Mouse (Mus musculus) urinary bladder, postnatal 36 days (tissue): ENCODE measurements at regions not wholly inside any gene's neighbourhood (a gene's known extent, or its start where the extent isn't known, plus 50 kb on each side); places are given as distances from the start of the nearest gene placed in this dataset.

Experiments used
- DNase-seq, 2 experiments: peaks; one replicate each; pipeline ENCODE4 v3.0.0; 2022; ENCODE audit warnings: low spot score in 2 of 2, mixed read lengths in 1 of 2

- DNase-seq = no peak
These were observed 214.9 kb upstream of the Tnp1 start for GRCm38 (mm10) chr1:73230611-73231010.

GRCm38 (mm10) chr1:73227246-73227645, 211.5 kb upstream of the Tnp1 start:
- no peak for DNase-seq

GRCm38 (mm10) chr1:73221863-73222262, 206.2 kb upstream of the Tnp1 start:
- no peak for DNase-seq

GRCm38 (mm10) chr1:73214305-73214946, 198.7 kb upstream of the Tnp1 start:
- DNase-seq = no peak

- no peak for DNase-seq
These were observed 191.7 kb upstream of the Tnp1 start for GRCm38 (mm10) chr1:73207421-73207820.

GRCm38 (mm10) chr1:73205788-73206187, 190.1 kb upstream of the Tnp1 start:
- no peak for DNase-seq

- DNase-seq = no peak
These were observed 184.4 kb upstream of the Tnp1 start for GRCm38 (mm10) chr1:73200112-73200511.

- no peak for DNase-seq
These were observed 175.1 kb upstream of the Tnp1 start for GRCm38 (mm10) chr1:73190832-73191231.

- no peak for DNase-seq
These were observed 173.1 kb upstream of the Tnp1 start for GRCm38 (mm10) chr1:73188796-73189195.

GRCm38 (mm10) chr1:73184477-73184876, 168.8 kb upstream of the Tnp1 start:
- DNase-seq = no peak

GRCm38 (mm10) chr1:73178810-73179209, 163.1 kb upstream of the Tnp1 start:
- no peak for DNase-seq

GRCm38 (mm10) chr1:73177076-73177475, 161.4 kb upstream of the Tnp1 start:
- no peak for DNase-seq

- no peak for DNase-seq
These were observed 154.9 kb upstream of the Tnp1 start for GRCm38 (mm10) chr1:73170668-73171008.

GRCm38 (mm10) chr1:73169929-73170667, 154.4 kb upstream of the Tnp1 start:
- DNase-seq = no peak

GRCm38 (mm10) chr1:73169077-73169869, 153.6 kb upstream of the Tnp1 start:
- DNase-seq = no peak

- DNase-seq = no peak
These were observed 144.5 kb upstream of the Tnp1 start for GRCm38 (mm10) chr1:73160199-73160598.

GRCm38 (mm10) chr1:73159405-73159976, 143.8 kb upstream of the Tnp1 start:
- DNase-seq = no peak

- no peak for DNase-seq
These were observed 137.9 kb upstream of the Tnp1 start for GRCm38 (mm10) chr1:73153438-73154097.

GRCm38 (mm10) chr1:73149926-73150325, 134.2 kb upstream of the Tnp1 start:
- DNase-seq = no peak

- DNase-seq = no peak
These were observed 127.1 kb upstream of the Tnp1 start for GRCm38 (mm10) chr1:73142845-73143244.

- no peak for DNase-seq
These were observed 125.0 kb upstream of the Tnp1 start for GRCm38 (mm10) chr1:73140557-73141345.
